Mouse (Mus musculus): ENCODE results near the gene 1190007I07Rik. TPM values are rescaled to one million over a fixed set of nuclear protein-coding genes. Genes with fewer than 3 reads are reported as not detected.

Gene 1190007I07Rik
- polyA plus RNA-seq (2017; shearing (Covaris generic)) = 13.6 TPM

DNA sequence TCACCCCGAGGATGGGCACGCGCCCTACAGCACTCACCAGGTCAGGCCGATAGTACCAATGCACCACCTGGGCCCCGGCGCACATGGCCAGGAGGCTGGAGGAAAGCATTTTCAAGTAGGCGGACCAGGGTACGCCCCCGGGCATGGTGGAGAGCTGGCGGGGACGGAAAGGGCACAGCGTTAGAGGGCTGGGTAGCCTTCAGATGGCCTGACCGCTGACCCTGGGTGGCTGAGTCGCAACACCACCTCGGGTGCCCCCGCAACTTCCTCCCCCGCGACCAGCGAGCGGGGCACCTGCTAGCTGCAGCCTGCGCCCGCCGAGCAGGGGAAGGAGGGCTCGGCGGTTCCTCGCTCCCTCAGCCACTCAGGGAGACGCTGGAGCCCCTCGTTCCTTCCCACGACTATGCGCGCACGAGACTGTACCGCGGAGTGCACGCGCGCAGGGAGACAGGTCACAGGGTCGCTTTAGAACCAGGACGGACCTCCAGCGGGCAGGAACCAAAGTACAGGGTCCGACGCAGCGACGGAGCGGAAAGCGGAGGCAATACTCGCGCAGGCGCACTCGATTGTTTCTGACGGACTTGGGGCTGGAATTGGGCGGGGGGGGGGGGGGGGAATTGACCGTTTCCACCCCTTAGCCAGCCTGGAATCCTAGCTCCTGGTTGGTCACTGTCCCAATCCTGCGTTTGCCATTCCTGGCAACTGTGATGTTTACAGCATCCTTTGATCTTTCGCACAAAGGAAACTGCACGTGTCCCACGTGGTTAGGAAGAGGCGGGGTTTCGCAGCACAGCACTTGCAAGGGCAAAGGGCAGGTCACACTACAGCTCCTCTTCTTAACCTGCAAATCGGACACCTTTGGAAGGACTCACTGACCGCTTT lies at the start of gene 1190007I07Rik:
Gene 1190007I07Rik, minus strand, starts transcription at position 558 of the 882 bp plus-strand sequence.

DNA sequence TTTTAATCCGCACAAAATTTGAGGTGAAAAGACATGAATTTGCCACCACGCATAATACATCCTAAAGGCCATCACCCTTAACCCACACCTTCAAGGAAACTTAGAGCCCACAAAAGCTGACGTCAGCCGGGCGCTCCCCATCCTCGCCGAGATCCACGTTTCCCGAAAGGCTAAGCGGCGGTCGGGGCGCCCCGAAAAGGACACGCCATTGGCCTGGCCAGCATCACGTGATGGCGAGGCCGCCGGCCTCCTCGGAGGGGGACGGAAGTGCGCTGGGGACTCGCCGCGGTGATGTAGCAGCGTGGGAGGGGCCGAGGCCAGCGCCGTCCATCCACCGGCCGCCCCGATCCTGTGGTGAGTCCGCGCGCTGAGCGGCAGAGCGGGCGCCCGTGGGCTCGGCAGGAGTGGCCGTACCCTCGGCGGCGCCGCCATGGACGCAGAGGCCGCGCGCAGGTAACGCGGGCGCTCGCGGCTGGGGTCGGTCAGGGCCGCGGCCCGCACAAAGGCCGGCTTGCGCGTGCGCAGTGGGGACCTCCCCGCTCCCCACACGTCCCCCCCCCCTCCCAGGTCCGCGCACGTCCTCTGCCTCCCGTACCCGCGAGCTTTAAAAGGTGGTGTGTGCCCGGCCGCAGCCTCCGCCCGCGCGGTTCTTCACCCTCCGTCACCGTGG lies 6.7 kb upstream of the 1190007I07Rik start, which contains the start of gene Tdg:
Gene Tdg, plus strand, starts transcription at position 243 of the 670 bp plus-strand sequence.

Other genes with a start within 250 kb of the 1190007I07Rik start
- not detected for gene Gm1553, start 130.6 kb downstream of the 1190007I07Rik start, polyA plus RNA-seq (2017; shearing (Covaris generic))
- gene Tdg, start 6.6 kb upstream of the 1190007I07Rik start, polyA plus RNA-seq (2017; shearing (Covaris generic)) = 87.8 TPM
- 1.4 TPM for gene Glt8d2, start 67.4 kb upstream of the 1190007I07Rik start, polyA plus RNA-seq (2017; shearing (Covaris generic))
- 37.5 TPM for gene Hcfc2, start 72.9 kb upstream of the 1190007I07Rik start, polyA plus RNA-seq (2017; shearing (Covaris generic))
- 63.5 TPM for gene Nfyb, start 140.9 kb upstream of the 1190007I07Rik start, polyA plus RNA-seq (2017; shearing (Covaris generic))
- 50.0 TPM for gene Txnrd1, start 210.7 kb upstream of the 1190007I07Rik start, polyA plus RNA-seq (2017; shearing (Covaris generic))
- gene Eid3, start 243.4 kb upstream of the 1190007I07Rik start, polyA plus RNA-seq (2017; shearing (Covaris generic)) = 0.26 TPM

Measured in naive thymus-derived CD4-positive, alpha-beta T cell, adult 5 months (primary cell).